Mouse (Mus musculus): ENCODE results near the gene Znrf1. TPM values are rescaled to one million over a fixed set of nuclear protein-coding genes. Genes with fewer than 3 reads are reported as not detected.
"Not testable (repeated sequence)": the region's sequence is repeated elsewhere in the genome, so short reads cannot be mapped to it uniquely, and the experiment has no call there.

Znrf1 gene
- polyA plus RNA-seq, 1 experiment from 2014 or later: 39.3 TPM

GRCm38 (mm10) chr8:111643264-111644141 lies 107.6 kb downstream of the Znrf1 start, which contains the start of gene Zfp1:
Gene Zfp1, plus strand, starts transcription at chr8:111643401.
- peak within 1 kb of the TSS; percentile 82 for H3K4me3 ChIP-seq (ENCODE audit: low read depth, low read length)
- H3K9me3 ChIP-seq (replicated peaks; ENCODE audit: control insufficient read depth, low read length): no peaks in the 10 kb centered on the region
- WGBS: under 1% methylated on average over 75 of the region's 75 CpGs

GRCm38 (mm10) chr8:111644286-111645051 lies 108.6 kb downstream of the Znrf1 start:
- not testable (repeated sequence) for ATAC-seq (replicated peaks; ENCODE audit: insufficient number of reproducible peaks, low FRiP score, low TSS enrichment, low read depth); H3K9me3 ChIP-seq (replicated peaks; ENCODE audit: control insufficient read depth, low read length); H3K4me1 ChIP-seq (ENCODE audit: control insufficient read depth, insufficient read depth, low read length); H3K27ac ChIP-seq (replicated peaks; ENCODE audit: low read depth, low read length); H3K9ac ChIP-seq (replicated peaks; ENCODE audit: low read length); DNase-seq (ENCODE audit: low spot score); H3K36me3 ChIP-seq (replicated peaks; ENCODE audit: control insufficient read depth, insufficient read depth, low read depth, low read length); H3K27me3 ChIP-seq (ENCODE audit: control insufficient read depth, insufficient read depth, low read length)
- peak overlapping the region; percentile 82 for H3K4me3 ChIP-seq (ENCODE audit: low read depth, low read length)
- WGBS: 79% methylated on average over 12 of the region's 12 CpGs
- H3K4me2 ChIP-seq (ENCODE audit: low read depth, low read length): peak overlapping the region; percentile 58

More at GRCm38 (mm10) chr8:111643264-111644141, 107.6 kb downstream of the Znrf1 start, which contains the start of gene Zfp1:
- H3K9ac ChIP-seq (replicated peaks; ENCODE audit: low read length): peak within 1 kb of the TSS; percentile 89
- H3K27me3 ChIP-seq (ENCODE audit: control insufficient read depth, insufficient read depth, low read length): no peaks in the 10 kb centered on the region
- ATAC-seq (replicated peaks; ENCODE audit: insufficient number of reproducible peaks, low FRiP score, low TSS enrichment, low read depth): peak; percentile 98
- no peaks in the 10 kb centered on the region for H3K4me1 ChIP-seq (ENCODE audit: control insufficient read depth, insufficient read depth, low read length)
- DNase-seq (ENCODE audit: low spot score): peak; percentile 97
- H3K27ac ChIP-seq (replicated peaks; ENCODE audit: low read depth, low read length): peak within 1 kb of the TSS; percentile 88
- H3K36me3 ChIP-seq (replicated peaks; ENCODE audit: control insufficient read depth, insufficient read depth, low read depth, low read length): no peaks in the 10 kb centered on the region
- H3K4me2 ChIP-seq (ENCODE audit: low read depth, low read length): peak within 1 kb of the TSS; percentile 58

GRCm38 (mm10) chr8:111645715-111646114 lies 109.8 kb downstream of the Znrf1 start:
- DNase-seq (ENCODE audit: low spot score) (no peak), ATAC-seq (replicated peaks; ENCODE audit: insufficient number of reproducible peaks, low FRiP score, low TSS enrichment, low read depth) (no peak)
- H3K4me3 ChIP-seq (ENCODE audit: low read depth, low read length): no peak overlapping the region
- 97% methylated on average over 8 of the region's 8 CpGs for WGBS
- no peaks in the 10 kb centered on the region for H3K27me3 ChIP-seq (ENCODE audit: control insufficient read depth, insufficient read depth, low read length)
- no peaks in the 10 kb centered on the region for H3K36me3 ChIP-seq (replicated peaks; ENCODE audit: control insufficient read depth, insufficient read depth, low read depth, low read length)
- no peak overlapping the region for H3K4me2 ChIP-seq (ENCODE audit: low read depth, low read length)
- no peaks in the 10 kb centered on the region for H3K4me1 ChIP-seq (ENCODE audit: control insufficient read depth, insufficient read depth, low read length)
- H3K27ac ChIP-seq (replicated peaks; ENCODE audit: low read depth, low read length): no peak overlapping the region
- H3K9me3 ChIP-seq (replicated peaks; ENCODE audit: control insufficient read depth, low read length): no peaks in the 10 kb centered on the region
- no peak overlapping the region for H3K9ac ChIP-seq (replicated peaks; ENCODE audit: low read length)

GRCm38 (mm10) chr8:111648834-111649233 lies 112.9 kb downstream of the Znrf1 start:
- WGBS: 51% methylated on average over 2 of the region's 2 CpGs
- ATAC-seq (replicated peaks; ENCODE audit: insufficient number of reproducible peaks, low FRiP score, low TSS enrichment, low read depth): no peak
- no peak overlapping the region for H3K9ac ChIP-seq (replicated peaks; ENCODE audit: low read length)
- H3K27me3 ChIP-seq (ENCODE audit: control insufficient read depth, insufficient read depth, low read length): no peaks in the 10 kb centered on the region
- no peaks in the 10 kb centered on the region for H3K4me1 ChIP-seq (ENCODE audit: control insufficient read depth, insufficient read depth, low read length)
- no peak overlapping the region for H3K27ac ChIP-seq (replicated peaks; ENCODE audit: low read depth, low read length)
- DNase-seq (ENCODE audit: low spot score): no peak
- no peaks in the 10 kb centered on the region for H3K36me3 ChIP-seq (replicated peaks; ENCODE audit: control insufficient read depth, insufficient read depth, low read depth, low read length)
- no peak overlapping the region for H3K4me3 ChIP-seq (ENCODE audit: low read depth, low read length)
- H3K9me3 ChIP-seq (replicated peaks; ENCODE audit: control insufficient read depth, low read length): no peaks in the 10 kb centered on the region
- H3K4me2 ChIP-seq (ENCODE audit: low read depth, low read length): no peak overlapping the region

GRCm38 (mm10) chr8:111650651-111651050 lies 114.8 kb downstream of the Znrf1 start:
- 88% methylated on average over 3 of the region's 3 CpGs for WGBS
- Histone ChIP-seq H3K9ac (replicated peaks; ENCODE audit: low read length) (no peak overlapping the region), H3K36me3 (replicated peaks; ENCODE audit: control insufficient read depth, insufficient read depth, low read depth, low read length) (no peaks in the 10 kb centered on the region), H3K27me3 (ENCODE audit: control insufficient read depth, insufficient read depth, low read length) (no peaks in the 10 kb centered on the region), H3K4me3 (ENCODE audit: low read depth, low read length) (no peak overlapping the region), H3K4me2 (ENCODE audit: low read depth, low read length) (no peak overlapping the region), H3K9me3 (replicated peaks; ENCODE audit: control insufficient read depth, low read length) (no peaks in the 10 kb centered on the region), H3K27ac (replicated peaks; ENCODE audit: low read depth, low read length) (no peak overlapping the region), H3K4me1 (ENCODE audit: control insufficient read depth, insufficient read depth, low read length) (no peaks in the 10 kb centered on the region)
- ATAC-seq (replicated peaks; ENCODE audit: insufficient number of reproducible peaks, low FRiP score, low TSS enrichment, low read depth): no peak
- no peak for DNase-seq (ENCODE audit: low spot score)

GRCm38 (mm10) chr8:111653524-111653923 lies 117.6 kb downstream of the Znrf1 start:
- no peaks in the 10 kb centered on the region for H3K27me3 ChIP-seq (ENCODE audit: control insufficient read depth, insufficient read depth, low read length)
- H3K4me3 ChIP-seq (ENCODE audit: low read depth, low read length): no peak overlapping the region
- no peaks in the 10 kb centered on the region for H3K4me1 ChIP-seq (ENCODE audit: control insufficient read depth, insufficient read depth, low read length)
- ATAC-seq (replicated peaks; ENCODE audit: insufficient number of reproducible peaks, low FRiP score, low TSS enrichment, low read depth) (no peak), DNase-seq (ENCODE audit: low spot score) (no peak)
- 92% methylated on average over 2 of the region's 2 CpGs for WGBS
- H3K36me3 ChIP-seq (replicated peaks; ENCODE audit: control insufficient read depth, insufficient read depth, low read depth, low read length): no peaks in the 10 kb centered on the region
- H3K27ac ChIP-seq (replicated peaks; ENCODE audit: low read depth, low read length): no peak overlapping the region
- no peaks in the 10 kb centered on the region for H3K9me3 ChIP-seq (replicated peaks; ENCODE audit: control insufficient read depth, low read length)
- H3K9ac ChIP-seq (replicated peaks; ENCODE audit: low read length): no peak overlapping the region
- H3K4me2 ChIP-seq (ENCODE audit: low read depth, low read length): no peak overlapping the region

- H3K9ac ChIP-seq (replicated peaks; ENCODE audit: low read length): no peak overlapping the region
- no peaks in the 10 kb centered on the region for H3K27me3 ChIP-seq (ENCODE audit: control insufficient read depth, insufficient read depth, low read length)
- no peaks in the 10 kb centered on the region for H3K4me1 ChIP-seq (ENCODE audit: control insufficient read depth, insufficient read depth, low read length)
- H3K36me3 ChIP-seq (replicated peaks; ENCODE audit: control insufficient read depth, insufficient read depth, low read depth, low read length): no peaks in the 10 kb centered on the region
- H3K27ac ChIP-seq (replicated peaks; ENCODE audit: low read depth, low read length): no peak overlapping the region
- 32% methylated on average over 1 of the region's 1 CpGs for WGBS
- DNase-seq (ENCODE audit: low spot score): no peak
- no peak overlapping the region for H3K4me3 ChIP-seq (ENCODE audit: low read depth, low read length)
- ATAC-seq (replicated peaks; ENCODE audit: insufficient number of reproducible peaks, low FRiP score, low TSS enrichment, low read depth): no peak
- H3K4me2 ChIP-seq (ENCODE audit: low read depth, low read length): no peak overlapping the region
- no peaks in the 10 kb centered on the region for H3K9me3 ChIP-seq (replicated peaks; ENCODE audit: control insufficient read depth, low read length)
Observed at GRCm38 (mm10) chr8:111657312-111657854, 121.5 kb downstream of the Znrf1 start.
